Mouse (Mus musculus) retina, adult 2 months (tissue): ENCODE measurements at regions not wholly inside any gene's neighbourhood (a gene's known extent, or its start where the extent isn't known, plus 50 kb on each side); places are given as distances from the start of the nearest gene placed in this dataset.

Source experiments
- DNase-seq: peaks from one replicate; pipeline ENCODE4 v3.0.0-alpha.2; 2012; ENCODE audit warnings: low read depth, low spot score

DNA sequence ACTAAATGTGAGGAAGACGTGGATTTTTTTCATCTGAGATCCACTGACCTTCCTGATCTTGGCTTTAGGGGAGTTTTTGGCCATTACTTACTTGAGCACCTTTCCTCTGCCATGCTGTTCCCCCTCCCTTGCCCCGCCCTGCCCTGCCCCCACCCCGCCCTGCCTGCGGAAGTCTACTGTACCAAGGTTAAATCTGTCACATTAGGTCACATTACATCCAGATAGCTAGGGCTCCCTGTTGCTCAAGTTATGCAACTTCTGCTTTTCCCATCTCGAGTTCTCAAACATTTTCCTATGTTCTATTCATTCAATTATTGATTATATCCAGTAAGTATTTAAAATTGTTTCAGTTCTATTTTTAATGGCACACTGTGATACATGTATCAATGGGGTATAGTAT lies 144.7 kb upstream of the Cnot2 start:
- no peak for DNase-seq

DNA sequence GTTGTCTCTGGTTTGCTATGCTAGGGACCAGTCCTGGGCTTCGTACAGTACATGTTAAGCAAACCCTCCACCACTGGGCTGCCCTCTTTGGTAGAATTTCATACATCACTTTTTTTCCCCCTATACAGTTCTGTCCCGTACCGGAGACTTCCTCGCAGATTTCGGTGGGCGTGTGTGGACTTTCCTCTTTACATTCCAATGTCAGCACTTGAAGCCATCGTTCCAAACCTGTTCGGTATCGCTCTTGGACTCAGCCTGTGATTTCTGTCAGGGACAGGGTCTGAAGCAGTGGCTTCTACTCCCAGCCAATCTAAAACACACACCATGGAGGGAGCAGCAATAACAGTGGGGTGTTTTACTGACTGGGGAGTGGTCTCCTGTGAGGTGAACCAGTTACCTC lies 140.7 kb upstream of the Cnot2 start:
- DNase-seq = no peak

DNA sequence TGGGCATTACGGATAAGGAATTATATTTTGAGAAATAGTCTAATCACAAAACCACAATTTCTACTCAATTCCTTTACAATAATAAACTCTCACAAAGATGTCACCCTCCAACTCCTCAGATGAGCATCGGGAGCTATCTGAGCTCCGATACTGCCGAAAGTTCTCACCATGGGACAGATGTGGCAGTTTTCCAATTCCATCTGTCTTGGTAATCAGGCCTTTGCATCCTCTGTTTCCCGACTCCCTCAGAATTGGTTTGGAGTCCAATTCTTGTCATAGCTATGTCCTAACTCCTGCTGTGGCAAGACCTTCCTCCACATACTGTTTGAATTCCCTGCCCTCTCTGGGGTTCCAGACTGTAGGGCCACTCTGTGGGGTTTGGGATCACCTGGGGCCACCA lies 138.3 kb upstream of the Cnot2 start:
- DNase-seq = no peak

GRCm38 (mm10) chr10:116717961-116718360 lies 136.7 kb upstream of the Cnot2 start:
- no peak for DNase-seq

GRCm38 (mm10) chr10:116717017-116717643 lies 135.8 kb upstream of the Cnot2 start:
- no peak for DNase-seq

DNA sequence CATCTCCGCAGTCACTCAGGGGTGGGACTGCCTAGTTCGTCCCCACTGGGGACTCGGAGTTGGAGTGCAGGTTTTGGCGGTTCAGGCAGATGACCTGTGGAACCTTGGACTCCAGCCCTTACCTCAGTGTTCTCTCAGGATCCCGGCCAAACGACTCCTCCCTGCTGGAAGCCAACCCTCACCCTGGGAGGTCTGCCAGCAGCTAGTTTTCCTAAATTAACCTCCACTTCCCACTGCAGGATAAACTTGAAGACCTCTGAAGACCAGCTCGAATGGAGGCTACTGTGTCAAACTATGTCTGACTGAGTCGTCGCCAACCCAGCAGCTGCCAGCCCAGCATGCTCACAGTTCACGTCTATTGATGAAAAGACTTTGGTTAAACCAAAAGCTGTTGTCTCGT lies 132.1 kb upstream of the Cnot2 start:
- no peak for DNase-seq

DNA sequence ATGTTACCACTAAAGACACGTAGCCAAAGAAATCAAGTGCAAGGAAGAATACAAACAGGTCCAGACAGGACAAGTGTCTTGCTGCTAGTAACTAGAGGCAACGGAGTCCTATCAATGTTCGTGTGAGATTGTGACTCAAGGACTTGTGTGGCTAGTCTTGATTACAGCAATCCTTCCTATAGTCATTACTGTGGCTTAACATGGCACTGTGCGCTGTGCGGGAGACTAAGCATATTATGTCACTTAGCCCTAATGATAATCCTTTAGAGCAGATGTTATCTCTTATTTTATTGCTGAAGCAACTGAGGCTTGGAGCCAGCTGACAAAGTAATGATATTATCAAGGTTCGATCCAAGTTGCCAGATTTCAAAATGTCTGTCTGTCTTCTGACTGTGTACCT lies 125.7 kb upstream of the Cnot2 start:
- no peak for DNase-seq

GRCm38 (mm10) chr10:116701281-116701680 lies 120.0 kb upstream of the Cnot2 start:
- DNase-seq = no peak

DNA sequence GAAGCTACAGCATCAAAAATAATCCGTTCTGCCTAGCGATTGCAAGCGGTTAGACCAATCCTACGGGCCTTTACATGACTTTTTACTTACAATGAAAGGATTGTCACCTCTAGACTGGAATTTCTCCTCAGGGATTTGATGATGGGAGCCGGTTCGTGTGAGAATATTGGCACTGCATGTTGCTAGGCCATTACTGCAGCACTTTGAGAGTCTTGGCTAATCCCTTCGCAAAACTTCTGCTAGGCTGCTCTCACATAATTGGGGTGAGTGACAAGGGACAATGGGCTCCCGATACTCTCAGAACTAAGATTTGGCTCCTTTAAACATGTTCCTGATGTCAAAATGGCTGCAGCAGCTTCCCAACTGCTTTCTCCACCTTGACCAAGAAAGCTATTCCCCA lies 118.4 kb upstream of the Cnot2 start:
- DNase-seq = no peak

- DNase-seq = no peak
Observed at GRCm38 (mm10) chr10:116697628-116698316, 116.5 kb upstream of the Cnot2 start.

- no peak for DNase-seq
Observed at GRCm38 (mm10) chr10:116693816-116694215, 112.5 kb upstream of the Cnot2 start.

DNA sequence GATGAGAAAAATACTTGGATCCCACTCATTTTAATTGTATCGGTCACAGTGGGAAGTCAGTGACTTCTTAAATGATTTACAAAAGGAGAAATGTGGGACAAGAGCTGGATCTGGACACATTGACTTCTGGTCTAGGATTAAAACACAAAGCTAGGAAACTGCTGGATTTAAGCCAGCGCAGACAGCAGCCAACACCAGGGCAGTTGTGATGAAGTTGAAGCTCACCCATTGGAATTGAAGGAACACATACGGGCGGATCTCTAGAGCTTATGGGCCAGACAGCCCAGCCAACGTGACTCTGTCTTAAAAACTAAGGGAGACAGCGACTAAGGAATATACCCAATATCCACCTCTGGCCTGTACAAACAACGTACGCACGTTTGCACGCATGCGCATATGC lies 105.4 kb upstream of the Cnot2 start:
- DNase-seq = no peak

- no peak for DNase-seq
Observed at GRCm38 (mm10) chr10:116683374-116683773, 102.1 kb upstream of the Cnot2 start.

DNA sequence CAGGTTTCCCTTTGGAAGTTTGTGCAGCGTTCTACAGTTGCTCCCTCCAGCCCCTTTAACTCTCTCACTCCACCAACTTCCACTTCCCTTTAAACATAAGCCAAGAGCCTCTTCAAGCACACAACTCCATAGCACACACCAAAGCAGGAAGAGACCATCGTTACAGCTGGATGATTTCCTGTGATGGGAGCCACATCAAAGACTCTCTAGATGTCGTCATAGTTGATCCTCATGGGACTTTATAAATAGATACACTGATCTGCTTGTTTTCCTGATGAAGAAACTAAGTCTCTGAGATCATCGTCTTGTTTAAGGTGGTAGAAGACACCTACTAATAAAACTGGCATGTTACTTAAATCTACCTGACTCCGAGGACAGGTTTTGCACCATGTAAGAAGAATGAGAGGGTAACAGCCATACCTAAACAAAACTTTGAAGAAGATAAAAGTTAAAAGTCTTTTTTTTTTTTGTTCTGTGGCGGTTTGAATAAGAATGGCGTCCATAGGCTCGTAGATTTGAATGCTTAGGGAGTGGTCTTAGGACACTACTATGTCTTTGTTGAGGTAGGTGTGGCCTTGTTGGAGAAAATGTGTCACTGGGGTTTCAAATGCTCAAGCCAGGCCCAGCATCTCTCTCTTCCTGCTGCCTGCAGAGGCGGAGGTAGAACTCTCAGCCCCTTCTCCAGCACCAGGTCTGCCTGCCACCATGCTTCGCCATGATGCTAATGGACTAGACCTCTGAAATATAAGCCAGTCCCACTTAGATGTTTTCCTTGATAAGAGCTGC lies 97.8 kb upstream of the Cnot2 start:
- DNase-seq = no peak

- peak; percentile 4 for DNase-seq
Observed at GRCm38 (mm10) chr10:116677949-116678348, 96.6 kb upstream of the Cnot2 start.

DNA sequence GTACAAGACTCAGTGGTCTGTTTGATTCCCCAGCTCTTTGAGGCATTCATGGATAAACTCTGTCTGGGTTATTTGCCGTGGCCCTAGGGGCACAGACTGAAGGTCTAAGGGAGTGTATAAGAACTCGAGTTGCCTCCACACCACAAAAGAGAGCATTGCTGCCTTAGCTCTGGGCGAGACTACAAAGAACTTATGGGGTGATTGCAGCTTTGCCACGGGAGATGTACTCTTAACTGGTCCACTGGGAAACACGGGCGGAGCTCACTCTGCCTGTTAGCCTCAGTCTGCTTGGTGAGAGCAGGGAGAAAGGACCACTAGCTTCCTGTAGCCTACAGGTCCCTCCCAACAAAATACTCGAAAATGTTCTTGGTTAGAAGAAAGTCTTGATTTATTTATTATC lies 93.9 kb upstream of the Cnot2 start:
- DNase-seq = no peak

- DNase-seq = no peak
Observed at GRCm38 (mm10) chr10:116674348-116674747, 93.0 kb upstream of the Cnot2 start.

- DNase-seq = no peak
Observed at GRCm38 (mm10) chr10:116658162-116658962, 77.1 kb upstream of the Cnot2 start.

GRCm38 (mm10) chr10:116655891-116656290 lies 74.6 kb upstream of the Cnot2 start:
- no peak for DNase-seq

DNA sequence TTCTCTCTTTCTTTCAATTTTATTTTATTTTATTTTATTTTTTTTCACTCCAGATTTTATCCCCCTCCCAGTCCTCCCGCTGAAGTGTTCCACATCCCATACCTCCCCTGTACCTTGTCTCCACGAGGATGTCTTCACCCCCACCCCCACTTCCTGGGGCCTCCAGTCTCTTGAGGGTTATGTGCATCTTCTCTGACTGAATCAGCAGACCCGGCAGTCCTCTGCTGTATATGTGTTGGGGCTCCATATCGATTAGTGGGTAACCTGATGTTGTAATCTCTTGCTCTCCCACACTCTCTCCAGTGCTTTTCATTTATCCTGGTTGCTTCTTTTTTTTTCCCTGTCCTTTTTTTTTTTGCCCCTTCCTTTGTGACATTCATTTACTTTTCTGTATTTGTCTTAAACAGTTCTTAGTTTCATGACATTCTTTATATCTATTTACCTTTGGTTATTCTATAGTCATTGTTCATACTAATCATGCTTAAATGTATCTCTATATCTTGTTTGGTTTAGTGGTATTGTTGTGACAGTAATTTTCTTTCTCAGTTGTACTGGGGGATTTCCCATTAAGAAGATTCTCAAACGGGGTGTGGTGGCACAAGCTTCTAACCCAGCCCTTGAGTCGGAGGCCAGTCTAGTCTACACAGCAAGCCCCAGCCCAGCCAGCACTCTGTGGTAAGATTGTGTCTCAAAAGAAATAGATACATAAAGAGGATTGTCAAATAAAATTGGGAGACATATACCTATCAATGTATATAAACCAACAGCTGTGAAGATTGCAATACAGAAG lies 73.9 kb upstream of the Cnot2 start:
- DNase-seq = no peak

GRCm38 (mm10) chr10:116654091-116654490 lies 72.8 kb upstream of the Cnot2 start:
- no peak for DNase-seq
